Mouse (Mus musculus) cerebellum, adult 2 months (tissue): ENCODE measurements around the gene Sub1.

Source experiments
- CTCF ChIP-seq: fragments of 200-500 bp; IDR thresholded peaks from 2 replicates; pipeline ENCODE4 v1.5.1; 2011; ENCODE audit warnings: low read depth, mild to moderate bottlenecking, control low read depth, low read length, moderate library complexity, borderline replicate concordance; ENCODE audit not compliant: insufficient read depth
- POLR2A ChIP-seq: fragments of 200-500 bp; IDR thresholded peaks from 2 replicates; pipeline ENCODE4 v1.6.1; 2011; ENCODE audit warnings: low read length, control low read depth, borderline replicate concordance; ENCODE audit not compliant: insufficient read depth

DNA sequence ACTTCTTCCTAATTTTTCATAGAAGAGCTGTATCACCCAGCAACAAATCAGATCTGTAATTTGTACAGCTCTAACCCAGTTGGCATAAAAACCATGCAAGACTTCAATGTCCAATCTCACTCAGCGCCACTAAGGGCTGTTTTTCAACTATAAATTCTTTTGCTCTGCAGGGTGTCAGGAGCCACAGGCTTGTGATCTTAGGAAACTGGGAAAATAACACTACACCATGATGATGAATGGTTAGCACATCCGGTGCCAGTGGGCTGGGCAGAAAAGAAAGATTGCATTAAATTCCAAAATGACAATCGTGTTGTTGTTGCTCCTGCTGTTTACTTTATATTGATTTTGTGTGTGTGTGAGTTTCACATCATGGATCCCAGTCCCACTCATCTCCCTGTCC, 47.3 kb downstream of the Sub1 start:
- TF ChIP-seq CTCF (no peak), POLR2A (no peak)
